Mouse (Mus musculus): ENCODE data around the gene Gm6871. TPM values are rescaled to one million over a fixed set of nuclear protein-coding genes. Genes with fewer than 3 reads are reported as not detected.
"Not testable (repeated sequence)": the region's sequence is repeated elsewhere in the genome, so short reads cannot be mapped to it uniquely, and the experiment has no call there.

The Gm6871 gene
- polyA plus RNA-seq (2016; fragmentation: Nextera tagmentation; extraction: Ambion mirVana) = 0.09 TPM in 1 of 2 replicates, not detected in the other

GRCm38 (mm10) chr7:41573562-41573961 is at the start of gene Gm6871:
Gene Gm6871, minus strand, starts transcription at chr7:41573662.
- not testable (repeated sequence) for H3K27ac ChIP-seq; H3K4me1 ChIP-seq; H3K9me3 ChIP-seq; DNase-seq (ENCODE audit: low spot score); H3K36me3 ChIP-seq; H3K27me3 ChIP-seq (ENCODE audit: insufficient read depth, poor library complexity, severe bottlenecking); H3K4me3 ChIP-seq
- 75% methylated on average over 6 of the region's 6 CpGs for WGBS

GRCm38 (mm10) chr7:41616241-41616640 is 42.8 kb upstream of the Gm6871 start:
- H3K27ac ChIP-seq; H3K4me1 ChIP-seq; H3K27me3 ChIP-seq (ENCODE audit: insufficient read depth, poor library complexity, severe bottlenecking); H3K9me3 ChIP-seq; H3K4me3 ChIP-seq; DNase-seq (ENCODE audit: low spot score): not testable (repeated sequence)
- WGBS = 88% methylated on average over 1 of the region's 1 CpGs
- peaks cover 48% of the 10 kb centered on the region for H3K36me3 ChIP-seq

- Histone ChIP-seq H3K9me3 (no peaks in the 10 kb centered on the region), H3K4me1 (no peaks in the 10 kb centered on the region), H3K27ac (no peak overlapping the region), H3K27me3 (ENCODE audit: insufficient read depth, poor library complexity, severe bottlenecking) (no peaks in the 10 kb centered on the region), H3K36me3 (peaks cover 44% of the 10 kb centered on the region), H3K4me3 (no peak overlapping the region)
- no peak for DNase-seq (ENCODE audit: low spot score)
- 80% methylated on average over 3 of the region's 3 CpGs for WGBS
Observed at GRCm38 (mm10) chr7:41611654-41612053, 38.2 kb upstream of the Gm6871 start.

- H3K4me3 ChIP-seq = peak overlapping the region; percentile 68
- DNase-seq (ENCODE audit: low spot score) = no peak
- H3K27me3 ChIP-seq (ENCODE audit: insufficient read depth, poor library complexity, severe bottlenecking) = no peaks in the 10 kb centered on the region
- H3K9me3 ChIP-seq = no peaks in the 10 kb centered on the region
- H3K27ac ChIP-seq = peak overlapping the region; percentile 83; the same call in 1 of the 2 replicates
- H3K4me1 ChIP-seq = no peaks in the 10 kb centered on the region
- WGBS = 19% methylated on average over 3 of the region's 3 CpGs
- H3K36me3 ChIP-seq = no peaks in the 10 kb centered on the region
Observed at GRCm38 (mm10) chr7:41599932-41600548, 26.6 kb upstream of the Gm6871 start.

- WGBS = under 1% methylated on average over 41 of the region's 41 CpGs
- DNase-seq (ENCODE audit: low spot score) = peak; percentile 96
- Histone ChIP-seq H3K9me3 (no peaks in the 10 kb centered on the region), H3K4me1 (no peaks in the 10 kb centered on the region), H3K4me3 (peak within 1 kb of the TSS; percentile 68), H3K27ac (peak within 1 kb of the TSS; percentile 83), H3K36me3 (no peaks in the 10 kb centered on the region), H3K27me3 (ENCODE audit: insufficient read depth, poor library complexity, severe bottlenecking) (no peaks in the 10 kb centered on the region)
Observed at GRCm38 (mm10) chr7:41599034-41599813, 25.8 kb upstream of the Gm6871 start, which contains the start of gene 2610021A01Rik. Gene 2610021A01Rik, plus strand, starts transcription at chr7:41599230.

GRCm38 (mm10) chr7:41598615-41599014 is 25.2 kb upstream of the Gm6871 start:
- Histone ChIP-seq H3K9me3 (no peaks in the 10 kb centered on the region), H3K27ac (peak overlapping the region; percentile 83), H3K27me3 (ENCODE audit: insufficient read depth, poor library complexity, severe bottlenecking) (no peaks in the 10 kb centered on the region), H3K4me1 (no peaks in the 10 kb centered on the region), H3K4me3 (peak overlapping the region; percentile 68), H3K36me3 (no peaks in the 10 kb centered on the region)
- no peak for DNase-seq (ENCODE audit: low spot score)
- WGBS = 44% methylated on average over 5 of the region's 5 CpGs

GRCm38 (mm10) chr7:41587831-41588230 is 14.4 kb upstream of the Gm6871 start:
- not testable (repeated sequence) for H3K27me3 ChIP-seq (ENCODE audit: insufficient read depth, poor library complexity, severe bottlenecking); H3K4me1 ChIP-seq; H3K9me3 ChIP-seq; H3K27ac ChIP-seq; H3K4me3 ChIP-seq; DNase-seq (ENCODE audit: low spot score); H3K36me3 ChIP-seq

- DNase-seq (ENCODE audit: low spot score) = no peak
- no peaks in the 10 kb centered on the region for H3K4me1 ChIP-seq
- no peak overlapping the region for H3K27ac ChIP-seq
- no peak overlapping the region for H3K4me3 ChIP-seq
- H3K9me3 ChIP-seq = 0 out of 2 replicates have a peak, but pooled peaks cover 4% of the 10 kb centered on the region
- H3K27me3 ChIP-seq (ENCODE audit: insufficient read depth, poor library complexity, severe bottlenecking) = no peaks in the 10 kb centered on the region
- H3K36me3 ChIP-seq = no peaks in the 10 kb centered on the region
Observed at GRCm38 (mm10) chr7:41582028-41582427, 8.6 kb upstream of the Gm6871 start.

GRCm38 (mm10) chr7:41577956-41578355 is 4.5 kb upstream of the Gm6871 start:
- H3K27me3 ChIP-seq (ENCODE audit: insufficient read depth, poor library complexity, severe bottlenecking) = no peaks in the 10 kb centered on the region

GRCm38 (mm10) chr7:41560681-41561080 is 12.8 kb downstream of the Gm6871 start:
- WGBS = 52% methylated on average over 8 of the region's 8 CpGs
- peaks cover 23% of the 10 kb centered on the region for H3K9me3 ChIP-seq
- no peaks in the 10 kb centered on the region for H3K36me3 ChIP-seq
- no peaks in the 10 kb centered on the region for H3K27me3 ChIP-seq (ENCODE audit: insufficient read depth, poor library complexity, severe bottlenecking)
- H3K4me1 ChIP-seq = no peaks in the 10 kb centered on the region
- no peak overlapping the region for H3K4me3 ChIP-seq
- no peak for DNase-seq (ENCODE audit: low spot score)
- no peak overlapping the region for H3K27ac ChIP-seq

More at GRCm38 (mm10) chr7:41577956-41578355, 4.5 kb upstream of the Gm6871 start:
- Histone ChIP-seq H3K27ac (no peak overlapping the region), H3K4me1 (no peaks in the 10 kb centered on the region), H3K9me3 (peaks cover 5% of the 10 kb centered on the region; the same call in 1 of the 2 replicates), H3K4me3 (no peak overlapping the region), H3K36me3 (no peaks in the 10 kb centered on the region)
- no peak for DNase-seq (ENCODE audit: low spot score)
- WGBS = 88% methylated on average over 2 of the region's 2 CpGs

- Histone ChIP-seq H3K4me3 (no peak overlapping the region), H3K27ac (no peak overlapping the region), H3K9me3 (0 out of 2 replicates have a peak, but pooled peaks cover 4% of the 10 kb centered on the region), H3K36me3 (no peaks in the 10 kb centered on the region), H3K27me3 (ENCODE audit: insufficient read depth, poor library complexity, severe bottlenecking) (no peaks in the 10 kb centered on the region), H3K4me1 (no peaks in the 10 kb centered on the region)
- WGBS = 80% methylated on average over 3 of the region's 3 CpGs
- no peak for DNase-seq (ENCODE audit: low spot score)
Observed at GRCm38 (mm10) chr7:41512672-41513071, 60.8 kb downstream of the Gm6871 start.

GRCm38 (mm10) chr7:41512207-41512606 is 61.3 kb downstream of the Gm6871 start:
- Histone ChIP-seq H3K4me3 (no peak overlapping the region), H3K27me3 (ENCODE audit: insufficient read depth, poor library complexity, severe bottlenecking) (no peaks in the 10 kb centered on the region), H3K4me1 (no peaks in the 10 kb centered on the region), H3K36me3 (no peaks in the 10 kb centered on the region), H3K9me3 (0 out of 2 replicates have a peak, but pooled peaks cover 4% of the 10 kb centered on the region), H3K27ac (no peak overlapping the region)
- 11% methylated on average over 1 of the region's 1 CpGs for WGBS
- no peak for DNase-seq (ENCODE audit: low spot score)

GRCm38 (mm10) chr7:41502402-41502801 is 71.1 kb downstream of the Gm6871 start:
- H3K36me3 ChIP-seq = no peaks in the 10 kb centered on the region
- 0 out of 2 replicates have a peak, but pooled peaks cover 3% of the 10 kb centered on the region for H3K9me3 ChIP-seq
- no peak for DNase-seq (ENCODE audit: low spot score)
- H3K4me1 ChIP-seq = no peaks in the 10 kb centered on the region
- H3K27ac ChIP-seq = no peak overlapping the region
- 32% methylated on average over 1 of the region's 1 CpGs for WGBS
- H3K4me3 ChIP-seq = no peak overlapping the region
- no peaks in the 10 kb centered on the region for H3K27me3 ChIP-seq (ENCODE audit: insufficient read depth, poor library complexity, severe bottlenecking)

All from heart, embryonic 10.5 days (tissue).